Mouse (Mus musculus) liver, embryonic 14 days (tissue): Measurements from ENCODE around the gene Gm10251. TPM values are rescaled to one million over a fixed set of nuclear protein-coding genes. Genes with fewer than 3 reads are reported as not detected.

Source experiments
- polyA plus RNA-seq: library from polyadenylated mRNA; depleted of rRNA; stranded (reverse); fragments of >200 nt; gene quantifications from 2 replicates; pipeline ENCODE4 v1.2.3, GENCODE M21; 2012; rRNA removed

The Gm10251 gene
- polyA plus RNA-seq, result not detected in 2 replicates

DNA sequence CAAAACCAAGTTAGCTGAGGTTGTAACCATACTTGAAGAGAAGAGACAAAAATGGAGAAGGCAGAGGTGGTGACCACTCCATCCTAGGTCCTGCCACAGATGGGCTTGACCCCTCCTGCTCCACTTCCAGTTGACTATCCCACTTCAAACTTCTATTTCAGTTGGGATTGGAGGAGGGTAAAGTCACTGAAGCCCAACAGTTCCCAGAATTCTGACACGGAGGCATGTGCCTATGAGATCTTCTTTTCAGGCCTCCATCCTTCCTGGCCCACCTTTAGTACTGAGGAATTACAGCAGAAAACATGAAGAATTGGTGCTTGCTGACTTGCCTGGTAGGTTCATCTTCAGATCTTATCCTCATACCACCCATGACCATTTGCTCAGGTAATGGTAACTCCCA, at the start of gene Gm10251:
Gene Gm10251, minus strand, starts transcription at position 101 of the 400 bp plus-strand sequence.

DNA sequence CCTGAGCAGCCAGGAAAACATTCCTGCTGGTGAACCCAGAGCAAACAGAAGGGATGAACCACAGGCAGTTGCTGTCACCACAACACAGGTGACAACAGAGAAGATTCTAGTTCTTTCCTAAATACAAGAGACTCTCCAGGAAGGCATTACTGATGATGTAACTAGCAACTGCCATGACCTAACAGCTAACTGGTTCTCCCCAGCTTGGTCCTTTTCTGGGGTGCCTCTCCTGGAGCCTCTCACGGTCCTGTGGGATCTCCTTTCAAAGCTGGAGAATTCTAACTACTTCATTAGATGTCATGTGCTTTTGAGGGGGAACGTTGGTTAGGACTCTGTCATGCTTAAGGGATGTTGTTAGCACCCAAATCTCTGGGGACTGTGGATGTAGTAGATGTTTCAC, 36.2 kb upstream of the Gm10251 start, which contains the start of gene Gm8050:
Gene Gm8050, minus strand, starts transcription at position 101 of the 400 bp plus-strand sequence.

DNA sequence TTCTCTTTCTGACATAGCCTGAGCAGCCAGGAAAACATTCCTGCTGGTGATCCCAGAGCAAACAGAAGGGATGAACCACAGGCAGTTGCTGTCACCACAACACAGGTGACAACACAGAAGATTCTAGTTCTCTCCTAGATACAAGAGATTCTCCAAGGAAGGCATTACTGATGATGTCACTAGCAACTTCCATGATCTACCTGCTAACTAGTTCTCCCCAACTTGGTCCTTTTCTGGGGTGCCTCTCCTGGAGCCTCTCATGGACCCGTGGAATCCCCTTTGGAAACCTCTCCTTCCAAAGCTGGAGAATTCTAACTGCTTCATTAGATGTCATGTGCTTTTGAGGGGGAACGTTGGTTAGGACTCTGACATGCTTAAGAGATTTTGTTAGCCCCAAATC, 61.7 kb downstream of the Gm10251 start, which contains the start of gene Gm3460:
Gene Gm3460, minus strand, starts transcription at position 101 of the 400 bp plus-strand sequence.

DNA sequence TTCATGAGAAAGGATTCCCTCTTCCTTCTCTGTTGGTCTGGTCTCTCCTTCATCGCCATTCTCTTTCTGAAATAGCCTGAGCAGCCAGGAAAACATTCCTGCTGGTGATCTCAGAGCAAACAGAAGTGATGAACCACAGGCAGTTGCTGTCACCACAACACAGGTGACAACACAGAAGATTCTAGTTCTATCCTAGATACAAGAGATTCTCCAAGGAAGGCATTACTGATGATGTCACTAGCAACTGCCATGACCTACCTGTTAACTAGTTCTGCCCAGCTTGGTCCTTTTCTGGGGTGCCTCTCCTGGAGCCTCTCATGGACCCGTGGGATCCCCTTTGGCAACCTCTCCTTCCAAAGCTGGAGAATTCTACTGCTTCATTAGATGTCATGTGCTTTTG, 93.5 kb downstream of the Gm10251 start, which contains the start of gene Gm3629:
Gene Gm3629, minus strand, starts transcription at position 101 of the 400 bp plus-strand sequence.

Other genes with a start within 250 kb of the Gm10251 start
- not detected in 2 replicates for gene Gm3594, start 239.6 kb downstream of the Gm10251 start, polyA plus RNA-seq
- not detected in 2 replicates for gene Gm8356, start 146.9 kb downstream of the Gm10251 start, polyA plus RNA-seq
- 0.02 TPM in 1 of 2 replicates, not detected in the other for gene Gm3629, start 93.6 kb downstream of the Gm10251 start, polyA plus RNA-seq
- not detected in 2 replicates for gene Gm3460, start 61.8 kb downstream of the Gm10251 start, polyA plus RNA-seq
- gene Gm8050, start 36.1 kb upstream of the Gm10251 start, polyA plus RNA-seq, result not detected in 2 replicates
- gene Gm3636, start 58.2 kb upstream of the Gm10251 start, polyA plus RNA-seq, result 0.27 and 0.50 TPM in 2 replicates
- not detected in 2 replicates for gene Gm8362, start 90.2 kb upstream of the Gm10251 start, polyA plus RNA-seq
- gene Gm3642, start 156.1 kb upstream of the Gm10251 start, polyA plus RNA-seq, result not detected in 2 replicates
- 0.03 and 0.07 TPM in 2 replicates for gene Gm3667, start 205.8 kb upstream of the Gm10251 start, polyA plus RNA-seq